Comparison of ENCODE assay signal across 11 mouse cellular contexts in the genomic region with DNA sequence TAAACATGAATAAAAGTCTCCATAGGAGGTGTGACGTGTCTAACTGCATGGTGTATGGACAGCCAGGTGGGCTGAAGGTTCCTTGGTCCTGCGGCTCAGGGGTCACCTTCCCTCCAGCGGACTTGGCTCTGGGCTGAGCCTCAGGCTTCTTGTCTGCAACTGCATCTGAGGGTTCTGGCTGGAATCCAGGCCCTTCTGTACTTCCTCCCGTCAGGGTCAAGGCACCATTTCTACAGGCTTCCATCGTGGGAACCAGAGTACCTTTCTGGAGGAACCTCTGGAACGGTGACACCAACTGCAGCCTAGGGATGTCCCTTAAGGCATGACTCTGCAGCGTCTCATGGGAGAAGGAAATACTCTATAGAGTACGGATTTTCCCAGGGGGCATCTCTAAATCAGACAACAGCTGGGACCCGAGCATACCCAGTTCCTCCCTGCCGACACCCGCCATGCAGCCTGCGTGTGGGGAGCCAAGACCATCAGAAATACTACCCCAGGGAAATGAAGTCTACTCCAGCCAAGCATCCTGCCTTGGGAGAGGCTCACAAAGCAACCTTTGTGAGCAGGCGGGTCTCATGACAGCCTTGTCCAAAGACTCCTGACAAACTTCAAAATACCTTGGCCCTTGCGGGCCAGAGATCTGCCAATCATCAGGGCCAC. TPM values are rescaled to one million over a fixed set of nuclear protein-coding genes. Genes with fewer than 3 reads are reported as not detected.
DNase-seq lines count a peak whose midpoint lies in the region; ATAC-seq and TF ChIP-seq lines count a peak whose summit lies in the region.
"Had no signal": no experiment of that assay in that cellular context is flagged by ENCODE, and none has a peak within 500 bp of the region (broad histone marks: within the 10 kb centered on the region; RNA-seq: fewer than 3 reads in every experiment).

No protein-coding gene starts in this region.

- H3K4me3 ChIP-seq in hindbrain, postnatal 0 days (ENCODE audit: low read length): no peak overlapping the region
- no peak overlapping the region for H3K4me3 ChIP-seq in hindbrain, embryonic 14.5 days (replicated peaks; ENCODE audit: low read length)
- no peak overlapping the region for H3K4me3 ChIP-seq in MEL (ENCODE audit: control insufficient read depth in 1 of 2, insufficient read depth in 1 of 2, low read depth in 2 of 2, low read length in 2 of 2)
- H3K4me3 ChIP-seq in kidney, embryonic 15.5 days (replicated peaks): no peak overlapping the region
- H3K4me3 ChIP-seq: megakaryocyte, embryonic 14.5 days; myocyte had no signal

- H3K79me2 ChIP-seq in MEL (ENCODE audit: control insufficient read depth, insufficient read depth, low read length, poor library complexity): peaks cover 66% of the 10 kb centered on the region

- peak; percentile 59 for ATAC-seq in hindbrain, postnatal 0 days
- no peak for ATAC-seq in hindbrain, embryonic 14.5 days (ENCODE audit: low FRiP score)
- ATAC-seq in kidney, embryonic 15.5 days (replicated peaks; ENCODE audit: low FRiP score): no peak
- no peak for ATAC-seq in inflammation-experienced regulatory T-cells, adult 6 months

- no peak for TF ChIP-seq RAD21 in MEL (IDR thresholded peaks at IDR 0.05; ENCODE audit: low read depth, low read length)

- no peaks in the 10 kb centered on the region for H3K27me3 ChIP-seq in hindbrain, postnatal 0 days (ENCODE audit: insufficient read depth, low read length)
- no peaks in the 10 kb centered on the region for H3K27me3 ChIP-seq in hindbrain, embryonic 14.5 days (ENCODE audit: control insufficient read depth, insufficient read depth, low read length)
- no peaks in the 10 kb centered on the region for H3K27me3 ChIP-seq in MEL (ENCODE audit: control insufficient read depth in 1 of 2, insufficient read depth in 2 of 2, low read length in 2 of 2)
- H3K27me3 ChIP-seq in kidney, embryonic 15.5 days: no peaks in the 10 kb centered on the region
- H3K27me3 ChIP-seq: megakaryocyte, embryonic 14.5 days had no signal

- no peak overlapping the region for H3K27ac ChIP-seq in hindbrain, postnatal 0 days
- no peak overlapping the region for H3K27ac ChIP-seq in hindbrain, embryonic 14.5 days
- H3K27ac ChIP-seq in MEL (ENCODE audit: control insufficient read depth, low read depth, low read length): no peak overlapping the region
- H3K27ac ChIP-seq in kidney, embryonic 15.5 days: peak overlapping the region; percentile 42

- H3K9ac ChIP-seq in hindbrain, postnatal 0 days (replicated peaks; ENCODE audit: low read length): no peak overlapping the region
- no peak overlapping the region for H3K9ac ChIP-seq in hindbrain, embryonic 14.5 days
- H3K9ac ChIP-seq in MEL (ENCODE audit: control insufficient read depth, low read depth, low read length, poor library complexity, severe bottlenecking): no peak overlapping the region
- H3K9ac ChIP-seq in kidney, embryonic 15.5 days: no peak overlapping the region

- no peak overlapping the region for H3K4me2 ChIP-seq in hindbrain, postnatal 0 days (ENCODE audit: low read depth, low read length)
- H3K4me2 ChIP-seq in hindbrain, embryonic 14.5 days (replicated peaks): no peak overlapping the region
- H3K4me2 ChIP-seq in kidney, embryonic 15.5 days: no peak overlapping the region

- no peak for TF ChIP-seq CTCF in hindbrain, postnatal 0 days (IDR thresholded peaks at IDR 0.05; ENCODE audit: low read depth)
- TF ChIP-seq CTCF in MEL (IDR thresholded peaks at IDR 0.05 in 2 of 3, conservative IDR thresholded peaks at IDR 0.05 in 1 of 3; ENCODE audit: control insufficient read depth in 1 of 3, insufficient read depth in 1 of 3, low read depth in 2 of 3, low read length in 3 of 3, poor library complexity in 1 of 3, severe bottlenecking in 1 of 3): no peak

- H3K4me1 ChIP-seq in hindbrain, postnatal 0 days (ENCODE audit: insufficient read depth, low read length): peaks cover 7% of the 10 kb centered on the region; the same call in 1 of the 2 replicates
- H3K4me1 ChIP-seq in hindbrain, embryonic 14.5 days (replicated peaks; ENCODE audit: control insufficient read depth, insufficient read depth, low read length): 0 out of 2 replicates have a peak, but pooled peaks cover 3% of the 10 kb centered on the region
- H3K4me1 ChIP-seq in MEL (ENCODE audit: control insufficient read depth in 1 of 2, insufficient read depth in 2 of 2, low read length in 2 of 2): peaks cover 29 to 62% of the 10 kb centered on the region in 2 experiments
- peaks cover 37% of the 10 kb centered on the region for H3K4me1 ChIP-seq in kidney, embryonic 15.5 days

- peak in 1 of 2 experiments; percentile 50; a peak in 2 of 4 replicates for TF ChIP-seq EP300 in MEL (IDR thresholded peaks at IDR 0.05; ENCODE audit: low read depth in 1 of 2, low read length in 2 of 2)

- no peaks in the 10 kb centered on the region for H3K9me3 ChIP-seq in hindbrain, postnatal 0 days (ENCODE audit: low read length)
- no peaks in the 10 kb centered on the region for H3K9me3 ChIP-seq in hindbrain, embryonic 14.5 days (ENCODE audit: control insufficient read depth, low read length)
- no peaks in the 10 kb centered on the region for H3K9me3 ChIP-seq in MEL (replicated peaks; ENCODE audit: insufficient read depth, low read length)
- no peaks in the 10 kb centered on the region for H3K9me3 ChIP-seq in kidney, embryonic 15.5 days (replicated peaks)

- DNase-seq in adrenal gland, postnatal 14 days: peak; percentile 60
- no peak for DNase-seq in adrenal gland, postnatal 4 days (ENCODE audit: low spot score in 2 of 2)
- peak; percentile 58 for DNase-seq in hindbrain, postnatal 0 days (ENCODE audit: low spot score)
- no peak for DNase-seq in hindbrain, embryonic 14.5 days (ENCODE audit: low spot score)
- peak; percentile 63 for DNase-seq in MEL (ENCODE audit: low read depth, low spot score)
- no peak for DNase-seq in layer of hippocampus, postnatal 14 days (ENCODE audit: low spot score in 2 of 2)
- DNase-seq: cerebellum, postnatal 36 days had no signal

- no peak for TF ChIP-seq POLR2A in MEL (IDR thresholded peaks at IDR 0.05; ENCODE audit: control insufficient read depth in 1 of 2, insufficient read depth in 1 of 2, low read depth in 1 of 2, low read length in 2 of 2, poor library complexity in 1 of 2)

- 40% methylated on average over 14 of the region's 14 CpGs for WGBS in hindbrain, postnatal 0 days
- WGBS in hindbrain, embryonic 14.5 days: 61% methylated on average over 14 of the region's 14 CpGs
- WGBS in kidney, embryonic 15.5 days: 52% methylated on average over 14 of the region's 14 CpGs

- no peaks in the 10 kb centered on the region for H3K36me3 ChIP-seq in hindbrain, postnatal 0 days (ENCODE audit: insufficient read depth, low read length)
- H3K36me3 ChIP-seq in hindbrain, embryonic 14.5 days (replicated peaks; ENCODE audit: control insufficient read depth, insufficient read depth): no peaks in the 10 kb centered on the region
- H3K36me3 ChIP-seq in MEL (ENCODE audit: control insufficient read depth in 1 of 2, insufficient read depth in 2 of 2, low read length in 2 of 2): peaks cover 27 to 75% of the 10 kb centered on the region in 2 experiments
- 0 out of 2 replicates have a peak, but pooled peaks cover 3% of the 10 kb centered on the region for H3K36me3 ChIP-seq in kidney, embryonic 15.5 days

TF ChIP-seq in MEL, 35 proteins besides CTCF, POLR2A, EP300 and RAD21:
- peak; percentile 47 for TF ChIP-seq MXI1 (IDR thresholded peaks at IDR 0.05; ENCODE audit: low read depth, low read length)
- TF ChIP-seq TCF12 (IDR thresholded peaks at IDR 0.05; ENCODE audit: low read depth, low read length): 0 out of 2 replicates have a peak, but pooled peaks have one; percentile 25
- no peak for TF ChIP-seq USF2 (IDR thresholded peaks at IDR 0.05; ENCODE audit: borderline replicate concordance in 1 of 2, insufficient read depth in 1 of 2, low read depth in 1 of 2, low read length in 2 of 2)
- no peak for TF ChIP-seq MEF2A (IDR thresholded peaks at IDR 0.05; ENCODE audit: extremely low read depth, insufficient replicate concordance, low read depth, low read length, poor library complexity, severe bottlenecking)
- no peak for TF ChIP-seq GABPA (IDR thresholded peaks at IDR 0.05; ENCODE audit: low read depth, low read length)
- TF ChIP-seq SIN3A (IDR thresholded peaks at IDR 0.05; ENCODE audit: low read length): peak; percentile 48
- TF ChIP-seq ZMIZ1 (IDR thresholded peaks at IDR 0.05; ENCODE audit: low read depth, low read length): peak; percentile 30; the same call in 1 of the 2 replicates
- peak; percentile 56; the same call in 1 of the 2 replicates for TF ChIP-seq ETS1 (IDR thresholded peaks at IDR 0.05; ENCODE audit: low read depth, low read length)
- 0 out of 2 replicates have a peak, but pooled peaks have one; percentile 19 for TF ChIP-seq E2F4 (IDR thresholded peaks at IDR 0.05; ENCODE audit: borderline replicate concordance, low read depth, low read length)
- TF ChIP-seq RCOR1 (IDR thresholded peaks at IDR 0.05; ENCODE audit: low read depth, low read length): peak; percentile 4; the same call in 1 of the 2 replicates
- no peak for TF ChIP-seq ZC3H11A (IDR thresholded peaks at IDR 0.05; ENCODE audit: low read depth, low read length)
- TF ChIP-seq NELFE (IDR thresholded peaks at IDR 0.05; ENCODE audit: low read depth, low read length): 0 out of 2 replicates have a peak, but pooled peaks have one; percentile 19

RNA-seq across cellular contexts. Expression of a gene that starts 15.7 kb away (rescaled TPM):
- total RNA-seq in adrenal gland, postnatal 14 days (2021): 70.5 and 83.6 TPM in 2 replicates
- 10 to 100 TPM; 61.9 to 63.6 TPM for total RNA-seq in adrenal gland, postnatal 4 days (2021)
- 58.5 and 71.1 TPM in 2 replicates for total RNA-seq in hindbrain, postnatal 0 days (2014; rRNA removed)
- 35.3 and 42.3 TPM in 2 replicates for polyA plus RNA-seq in hindbrain, postnatal 0 days (2015; fragmentation: Nextera tagmentation; extraction: Ambion mirVana)
- 58.4 and 59.0 TPM in 2 replicates for polyA plus RNA-seq in hindbrain, embryonic 14.5 days (2014; fragmentation: Nextera tagmentation; extraction: Ambion mirVana)
- total RNA-seq in MEL (2012; rRNA removed): 64.1 and 90.2 TPM in 2 replicates
- 100 to 1,000 TPM in 1 of 2 experiments, 10 to 100 TPM in 1; 80.9 to 133 TPM for polyA plus RNA-seq in MEL (2012; ENCODE audit: insufficient read depth in 1 of 2, insufficient read length in 2 of 2, low read depth in 1 of 2, low replicate concordance in 2 of 2, missing spikeins in 1 of 2)
- 21.0 and 21.7 TPM in 2 replicates for polyA plus RNA-seq in kidney, embryonic 15.5 days (2015; fragmentation: Nextera tagmentation; extraction: Ambion mirVana)
- polyA plus RNA-seq in inflammation-experienced regulatory T-cells, adult 6 months (2017; shearing (Covaris generic)): 10 to 100 TPM in 2 of 3 experiments, 1 to 10 TPM in 1; 8.5 to 21.4 (median 11.4) TPM
- 10 to 100 TPM; 47.5 to 48.2 TPM for total RNA-seq in layer of hippocampus, postnatal 14 days (2021)

Comparison
In these comparisons a context has a peak if more than half of its experiments do, and no peak if none do; other contexts are left out.
1. DNase-seq: peak in adrenal gland, postnatal 14 days (single experiment), hindbrain, postnatal 0 days (single experiment) and MEL (single experiment); none in adrenal gland, postnatal 4 days (0 of 2), hindbrain, embryonic 14.5 days (single experiment) and layer of hippocampus, postnatal 14 days (0 of 2).